Mouse (Mus musculus) liver, adult 2 months (tissue): ENCODE measurements around the gene Mitf. TPM values are rescaled to one million over a fixed set of nuclear protein-coding genes. Genes with fewer than 3 reads are reported as not detected.

Experiments
- DNase-seq: peaks from one replicate; pipeline ENCODE4 v3.0.0-alpha.2; 2011; ENCODE audit warnings: low read depth, low spot score; ENCODE audit errors: extremely low read depth
- H3K27ac ChIP-seq: fragments of 200-500 bp; replicated peaks from 2 replicates; pipeline ENCODE4 v1.5.1; 2012; ENCODE audit warnings: low read depth, mild to moderate bottlenecking, control low read depth, inconsistent platforms, low read length; ENCODE audit not compliant: insufficient read depth
- H3K27me3 ChIP-seq: fragments of 200-500 bp; 2 replicates; pipeline ENCODE4 v1.6.1; 2012; ENCODE audit warnings: mild to moderate bottlenecking, moderate library complexity, low read length, inconsistent platforms; ENCODE audit not compliant: control insufficient read depth, insufficient read depth
- H3K36me3 ChIP-seq: fragments of 200-500 bp; 2 replicates; pipeline ENCODE4 v1.6.1; 2012; ENCODE audit warnings: low read length, inconsistent platforms; ENCODE audit not compliant: control insufficient read depth, insufficient read depth
- H3K4me1 ChIP-seq: fragments of 200-500 bp; 2 replicates; pipeline ENCODE4 v1.6.1; 2011; ENCODE audit warnings: low read length; ENCODE audit not compliant: control insufficient read depth, insufficient read depth
- H3K4me3 ChIP-seq: fragments of 200-500 bp; 2 replicates; pipeline ENCODE4 v1.5.1; 2011; ENCODE audit warnings: low read depth, mild to moderate bottlenecking, control low read depth, low read length, moderate library complexity; ENCODE audit not compliant: insufficient read depth
- H3K79me2 ChIP-seq: fragments of 200-500 bp; 2 replicates; pipeline ENCODE4 v1.6.1; 2012; ENCODE audit warnings: inconsistent platforms, mild to moderate bottlenecking, low read length, moderate library complexity; ENCODE audit not compliant: control insufficient read depth, insufficient read depth
- H3K9ac ChIP-seq: fragments of 200-500 bp; 2 replicates; pipeline ENCODE4 v1.6.1; 2012; ENCODE audit warnings: low read depth, mild to moderate bottlenecking, control low read depth, inconsistent platforms, low read length
- CTCF ChIP-seq: fragments of 200-500 bp; IDR thresholded peaks from 2 replicates; pipeline ENCODE4 v1.5.1; 2011; ENCODE audit warnings: low read depth, low read length, control low read depth
- POLR2A ChIP-seq: fragments of 200-500 bp; IDR thresholded peaks from 2 replicates; pipeline ENCODE4 v1.6.1; 2011; ENCODE audit warnings: low read length, control low read depth; ENCODE audit not compliant: insufficient read depth; ENCODE audit errors: extremely low read depth
- WGBS: fragments of 180-500 bp; shearing (Covaris S2); methylation state at CpG from one replicate; pipeline ENCODE4 v1.1.7; 2018; 5-methylcytosine and 5-hydroxymethylcytosine counted together
- polyA plus RNA-seq: library from polyadenylated mRNA; depleted of rRNA; stranded (reverse); fragments of >200 nt; gene quantifications from 2 replicates; pipeline ENCODE4 v1.2.3, GENCODE M21; 2012
- total RNA-seq: library from RNA; depleted of rRNA; stranded (reverse); fragments of >200 nt; gene quantifications from 2 replicates; pipeline ENCODE4 v1.2.3, GENCODE M21; 2014

Mitf gene
- total and polyA plus RNA-seq, 2 experiments: 1.5 to 2.1 TPM

DNA sequence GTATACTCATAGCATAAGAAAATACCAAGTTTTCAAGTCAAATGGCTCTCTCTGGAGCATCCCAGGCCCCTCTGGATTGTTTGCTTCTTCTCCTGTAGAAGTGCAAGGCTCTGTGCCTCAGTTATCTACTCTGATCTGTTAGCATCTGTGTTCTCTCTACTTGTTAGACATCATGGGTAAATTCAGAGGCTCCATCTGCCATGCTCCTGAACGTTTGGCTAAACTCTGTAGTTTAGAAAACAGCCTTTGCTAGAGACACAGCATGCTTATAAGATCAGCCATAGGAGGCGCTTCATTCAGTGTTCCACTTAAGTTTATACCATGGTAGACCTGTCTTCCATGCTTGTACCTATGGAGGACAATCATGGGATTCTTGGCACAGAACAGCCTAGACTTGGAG lies 39.0 kb upstream of the Mitf start:
- Histone ChIP-seq H3K79me2 (no peaks in the 10 kb centered on the region), H3K27me3 (no peaks in the 10 kb centered on the region), H3K36me3 (no peaks in the 10 kb centered on the region), H3K9ac (no peak overlapping the region), H3K27ac (no peak overlapping the region), H3K4me3 (no peak overlapping the region), H3K4me1 (no peaks in the 10 kb centered on the region)
- DNase-seq: no peak
- TF ChIP-seq CTCF (no peak), POLR2A (no peak)
- WGBS: 73% methylated on average over 2 of the region's 2 CpGs

DNA sequence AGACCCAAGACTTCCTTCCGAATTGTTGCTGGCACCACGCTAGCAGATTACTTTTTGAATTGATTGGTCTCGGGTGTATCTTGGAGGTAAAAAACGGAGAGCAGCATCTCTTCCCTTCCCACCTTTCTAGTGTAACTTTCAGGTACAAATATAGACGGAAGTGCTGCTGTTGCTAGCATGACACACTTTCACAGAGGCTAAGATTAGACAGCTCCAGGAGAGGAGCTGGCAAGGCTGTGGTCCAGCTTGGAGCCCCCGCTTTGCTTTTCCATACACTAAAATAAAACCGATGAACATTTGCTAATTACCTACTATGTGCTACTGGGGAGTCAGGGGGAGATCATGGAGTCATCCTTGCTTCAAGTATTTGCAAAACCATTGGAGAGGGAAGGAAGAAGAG lies 37.3 kb upstream of the Mitf start:
- Histone ChIP-seq H3K9ac (no peak overlapping the region), H3K27me3 (no peaks in the 10 kb centered on the region), H3K36me3 (no peaks in the 10 kb centered on the region), H3K4me3 (no peak overlapping the region), H3K4me1 (no peaks in the 10 kb centered on the region), H3K79me2 (no peaks in the 10 kb centered on the region), H3K27ac (no peak overlapping the region)
- WGBS: 87% methylated on average over 7 of the region's 7 CpGs
- TF ChIP-seq CTCF (no peak), POLR2A (no peak)
- DNase-seq: no peak

DNA sequence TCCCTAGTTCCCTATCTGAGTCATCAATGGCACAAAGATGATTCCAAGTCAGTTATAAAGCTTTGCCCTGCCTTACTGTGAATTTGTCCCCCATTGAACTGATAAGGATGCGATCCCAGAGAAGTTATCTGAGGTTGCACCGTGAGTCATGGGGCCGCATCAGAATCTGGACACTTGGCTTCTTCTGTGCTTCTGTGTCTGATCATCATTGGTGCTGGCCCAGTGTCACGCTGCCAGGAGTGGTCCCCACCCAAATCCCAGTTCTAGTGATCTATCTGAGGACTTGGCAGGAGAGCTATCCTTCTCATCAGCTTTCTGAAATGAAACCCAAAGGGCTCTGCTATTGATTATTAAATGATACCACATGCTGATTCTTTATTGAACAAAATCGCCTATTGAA lies 25.5 kb upstream of the Mitf start:
- Histone ChIP-seq H3K36me3 (no peaks in the 10 kb centered on the region), H3K9ac (no peak overlapping the region), H3K4me3 (no peak overlapping the region), H3K4me1 (no peaks in the 10 kb centered on the region), H3K27ac (no peak overlapping the region), H3K79me2 (no peaks in the 10 kb centered on the region), H3K27me3 (no peaks in the 10 kb centered on the region)
- no peak for DNase-seq
- 82% methylated on average over 5 of the region's 5 CpGs for WGBS
- TF ChIP-seq CTCF (no peak), POLR2A (no peak)

DNA sequence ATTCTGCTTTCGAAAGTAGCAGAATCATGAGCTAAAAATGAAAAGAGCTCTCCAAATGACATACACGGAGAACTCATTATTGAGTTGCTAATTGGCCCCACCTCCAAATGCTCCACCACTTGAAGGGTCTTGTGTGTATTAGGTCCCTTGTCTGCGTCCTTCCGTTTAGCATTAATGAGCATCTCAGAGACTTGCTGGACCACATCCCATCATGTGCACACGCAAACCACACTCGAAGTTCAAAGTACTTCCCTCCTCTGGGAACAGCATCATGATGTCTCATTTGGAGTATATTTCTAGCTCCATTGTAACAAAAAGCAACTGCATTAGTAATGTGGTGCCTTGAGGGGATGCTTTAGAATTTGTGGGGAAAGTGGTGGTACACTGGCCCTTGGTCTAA lies 24.6 kb upstream of the Mitf start:
- H3K79me2 ChIP-seq: no peaks in the 10 kb centered on the region
- H3K27me3 ChIP-seq: no peaks in the 10 kb centered on the region
- no peak overlapping the region for H3K9ac ChIP-seq
- no peaks in the 10 kb centered on the region for H3K4me1 ChIP-seq
- DNase-seq: no peak
- H3K4me3 ChIP-seq: no peak overlapping the region
- no peaks in the 10 kb centered on the region for H3K36me3 ChIP-seq
- WGBS: 92% methylated on average over 6 of the region's 6 CpGs
- H3K27ac ChIP-seq: no peak overlapping the region
- TF ChIP-seq CTCF: no peak
- TF ChIP-seq POLR2A: no peak

DNA sequence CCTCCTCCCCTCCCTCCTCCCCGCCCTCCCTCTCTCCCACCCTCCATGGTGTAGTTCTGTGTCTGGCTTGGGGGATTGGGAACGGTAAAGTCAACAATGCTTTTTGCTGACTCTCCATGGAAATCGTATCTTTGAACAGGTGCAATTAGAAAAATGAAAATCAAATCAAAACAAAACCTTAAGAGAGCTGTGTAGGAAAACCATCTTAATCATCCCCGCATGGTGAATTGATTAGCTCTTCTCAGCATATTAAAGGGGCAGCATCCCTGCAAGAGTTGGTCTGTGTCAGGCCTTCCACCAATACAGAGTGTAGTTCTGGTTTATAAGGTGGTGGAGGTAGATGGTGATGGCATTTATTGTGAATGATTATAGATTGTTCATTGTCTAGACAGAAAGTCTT lies 20.0 kb upstream of the Mitf start:
- Histone ChIP-seq H3K4me3 (no peak overlapping the region), H3K36me3 (no peaks in the 10 kb centered on the region), H3K27me3 (no peaks in the 10 kb centered on the region), H3K9ac (no peak overlapping the region), H3K4me1 (no peaks in the 10 kb centered on the region), H3K79me2 (no peaks in the 10 kb centered on the region), H3K27ac (no peak overlapping the region)
- TF ChIP-seq POLR2A (no peak), CTCF (no peak)
- 93% methylated on average over 4 of the region's 4 CpGs for WGBS
- DNase-seq: no peak

DNA sequence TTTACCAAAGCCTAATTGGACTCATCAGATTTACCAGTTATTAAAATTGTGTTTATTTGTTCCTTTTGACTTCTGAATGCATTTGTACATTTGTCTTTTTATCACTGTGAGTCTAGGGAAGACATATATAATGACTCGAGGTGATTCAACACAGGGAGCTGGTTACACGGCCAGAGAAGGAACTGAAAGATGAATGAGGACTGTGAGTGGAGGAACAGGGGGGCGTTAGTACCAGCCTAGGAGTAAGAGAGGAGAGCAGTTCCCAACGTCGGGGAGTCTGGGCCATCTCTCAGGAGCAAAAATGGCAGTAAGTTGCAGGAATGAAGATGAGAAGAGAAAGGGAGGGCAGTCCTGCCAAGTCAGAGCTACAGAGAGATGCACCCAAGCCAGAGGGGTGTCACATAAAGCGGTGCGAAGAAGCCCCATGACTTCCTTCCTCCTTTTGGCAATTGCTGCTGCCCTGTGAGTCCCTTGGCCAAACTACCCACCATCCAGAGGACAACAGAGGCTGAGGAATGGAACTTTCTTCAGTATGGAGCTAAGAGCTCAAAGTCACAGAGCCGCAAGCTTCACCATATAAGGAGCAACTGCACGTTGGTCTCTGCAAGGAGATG lies 18.4 kb upstream of the Mitf start:
- H3K36me3 ChIP-seq: no peaks in the 10 kb centered on the region
- no peak overlapping the region for H3K27ac ChIP-seq
- H3K4me1 ChIP-seq: no peaks in the 10 kb centered on the region
- no peaks in the 10 kb centered on the region for H3K27me3 ChIP-seq
- H3K79me2 ChIP-seq: no peaks in the 10 kb centered on the region
- H3K9ac ChIP-seq: no peak overlapping the region
- H3K4me3 ChIP-seq: no peak overlapping the region
- TF ChIP-seq CTCF (no peak), POLR2A (no peak)
- WGBS: 74% methylated on average over 9 of the region's 9 CpGs
- DNase-seq: no peak
